8 mouse cellular contexts compared by ENCODE assay signal in the genomic region with DNA sequence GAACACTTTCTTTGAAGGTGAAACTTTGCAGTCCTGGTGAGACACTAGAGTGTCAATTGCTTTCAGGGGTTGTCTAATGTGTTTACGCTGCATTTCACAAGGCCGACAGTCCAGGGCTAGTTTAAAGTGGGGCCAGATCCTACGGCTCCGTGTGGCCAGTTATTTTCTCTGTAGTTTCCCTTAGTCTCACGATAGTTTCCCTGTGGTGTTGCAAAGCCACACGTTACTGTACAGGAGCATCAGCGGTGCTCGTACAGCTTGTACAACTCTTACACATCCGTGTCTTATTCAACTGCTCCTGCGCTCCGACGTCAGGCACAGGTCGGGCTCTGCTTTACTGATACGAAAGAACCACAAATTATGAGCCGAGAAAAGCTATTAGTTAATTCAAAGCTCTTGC. TPM values are rescaled to one million over a fixed set of nuclear protein-coding genes. Genes with fewer than 3 reads are reported as not detected.
DNase-seq lines count a peak whose midpoint lies in the region; ATAC-seq and TF ChIP-seq lines count a peak whose summit lies in the region.

No protein-coding gene starts in this region.

- peak overlapping the region; percentile 91; the same call in 1 of the 2 replicates for H3K4me3 ChIP-seq in cortical plate, adult 2 months (ENCODE audit: insufficient read depth, low read length)
- H3K4me3 ChIP-seq in hindbrain, embryonic 13.5 days = peak overlapping the region; percentile 93
- peak overlapping the region; percentile 92 for H3K4me3 ChIP-seq in liver, embryonic 13.5 days (replicated peaks)

- H3K9me3 ChIP-seq in hindbrain, embryonic 13.5 days = no peaks in the 10 kb centered on the region
- no peaks in the 10 kb centered on the region for H3K9me3 ChIP-seq in liver, embryonic 13.5 days (replicated peaks)

- H3K4me1 ChIP-seq in cortical plate, adult 2 months (ENCODE audit: control insufficient read depth, insufficient read depth, low read length) = peaks cover 13% of the 10 kb centered on the region
- peaks cover 48% of the 10 kb centered on the region for H3K4me1 ChIP-seq in hindbrain, embryonic 13.5 days (replicated peaks)
- peaks cover 53% of the 10 kb centered on the region for H3K4me1 ChIP-seq in liver, embryonic 13.5 days (replicated peaks)

- no peaks in the 10 kb centered on the region for H3K27me3 ChIP-seq in hindbrain, embryonic 13.5 days
- H3K27me3 ChIP-seq in liver, embryonic 13.5 days = no peaks in the 10 kb centered on the region

- H3K4me2 ChIP-seq in hindbrain, embryonic 13.5 days = peak overlapping the region; percentile 73
- H3K4me2 ChIP-seq in liver, embryonic 13.5 days = peak overlapping the region; percentile 78

- H3K36me3 ChIP-seq in hindbrain, embryonic 13.5 days = peaks cover 15% of the 10 kb centered on the region
- peaks cover 18% of the 10 kb centered on the region for H3K36me3 ChIP-seq in liver, embryonic 13.5 days

- peak; percentile 8 for DNase-seq in embryo, embryonic 10 days (ENCODE audit: low spot score)
- no peak for DNase-seq in embryo, embryonic 9.5 days (ENCODE audit: extremely low spot score)
- DNase-seq in 416B (ENCODE audit: low read depth) = peak; percentile 82
- DNase-seq in liver, embryonic 13.5 days = no peak
- DNase-seq in testis, postnatal 14 days (ENCODE audit: low spot score) = peak; percentile 9
- no peak for DNase-seq in urinary bladder, postnatal 25 days (ENCODE audit: low spot score)

- TF ChIP-seq CTCF in cortical plate, adult 2 months (IDR thresholded peaks at IDR 0.05; ENCODE audit: extremely low read depth, insufficient read depth, low read length) = no peak

- H3K9ac ChIP-seq in hindbrain, embryonic 13.5 days = peak overlapping the region; percentile 91; the same call in 1 of the 2 replicates
- peak overlapping the region; percentile 91 for H3K9ac ChIP-seq in liver, embryonic 13.5 days

- peak; percentile 8; the same call in 1 of the 2 replicates for ATAC-seq in hindbrain, embryonic 13.5 days (ENCODE audit: low FRiP score)
- ATAC-seq in liver, embryonic 13.5 days (ENCODE audit: low read depth) = no peak

- no peak for TF ChIP-seq POLR2A in cortical plate, adult 2 months (IDR thresholded peaks at IDR 0.05; ENCODE audit: extremely low read depth, insufficient read depth, low read length)

- WGBS in hindbrain, embryonic 13.5 days = 43% methylated on average over 15 of the region's 15 CpGs
- 32% methylated on average over 15 of the region's 15 CpGs for WGBS in liver, embryonic 13.5 days (ENCODE audit: insufficient replicate concordance)

- no peak overlapping the region for H3K27ac ChIP-seq in cortical plate, adult 2 months (ENCODE audit: insufficient read depth, low read length)
- peak overlapping the region; percentile 32; the same call in 1 of the 2 replicates for H3K27ac ChIP-seq in hindbrain, embryonic 13.5 days
- H3K27ac ChIP-seq in liver, embryonic 13.5 days = peak overlapping the region; percentile 61

RNA-seq across cellular contexts. Expression of gene Lig4, which starts 0.5 kb away (rescaled TPM):
- 4.4 and 5.2 TPM in 2 replicates for polyA plus RNA-seq in cortical plate, adult 2 months (2012; rRNA removed)
- polyA plus RNA-seq in hindbrain, embryonic 13.5 days (2015; fragmentation: Nextera tagmentation; extraction: Ambion mirVana) = 11.1 and 12.1 TPM in 2 replicates
- polyA plus RNA-seq in liver, embryonic 13.5 days (2015; fragmentation: Nextera tagmentation; extraction: Ambion mirVana) = 1.1 and 1.3 TPM in 2 replicates

RNA-seq across cellular contexts. Expression of gene Abhd13, which starts 0.5 kb away (rescaled TPM):
- 12.9 and 13.0 TPM in 2 replicates for polyA plus RNA-seq in cortical plate, adult 2 months (2012; rRNA removed)
- 12.8 and 14.6 TPM in 2 replicates for polyA plus RNA-seq in hindbrain, embryonic 13.5 days (2015; fragmentation: Nextera tagmentation; extraction: Ambion mirVana)
- 4.9 and 5.2 TPM in 2 replicates for polyA plus RNA-seq in liver, embryonic 13.5 days (2015; fragmentation: Nextera tagmentation; extraction: Ambion mirVana)

RNA-seq across cellular contexts. Expression of gene Tnfsf13b, which starts 29.3 kb away (rescaled TPM):
- polyA plus RNA-seq in cortical plate, adult 2 months (2012; rRNA removed) = 1.1 and 1.7 TPM in 2 replicates
- polyA plus RNA-seq in hindbrain, embryonic 13.5 days (2015; fragmentation: Nextera tagmentation; extraction: Ambion mirVana) = 0.08 and 0.36 TPM in 2 replicates
- polyA plus RNA-seq in liver, embryonic 13.5 days (2015; fragmentation: Nextera tagmentation; extraction: Ambion mirVana) = 0.07 and 0.08 TPM in 2 replicates

Comparison
In these comparisons a context has a peak if more than half of its experiments do, and no peak if none do; other contexts are left out.
1. DNase-seq: peak in embryo, embryonic 10 days (single experiment), 416B (single experiment) and testis, postnatal 14 days (single experiment); none in embryo, embryonic 9.5 days (single experiment), liver, embryonic 13.5 days (single experiment) and urinary bladder, postnatal 25 days (single experiment).
2. Peak in every context shown above with its lines, with median percentiles within 50 percentile points of each other: H3K4me3 ChIP-seq.